Mouse (Mus musculus) E14TG2a.4 (cell line): Measurements from ENCODE around the gene Bcl11a.

Source experiments
- CTCF ChIP-seq: conservative IDR thresholded peaks from 2 replicates; pipeline ENCODE4 v1.5.1; 2014; ENCODE audit warnings: low read length
- POU5F1 ChIP-seq: IDR thresholded peaks from 2 replicates; pipeline ENCODE4 v1.6.1; 2014; ENCODE audit warnings: low read length, borderline replicate concordance

DNA sequence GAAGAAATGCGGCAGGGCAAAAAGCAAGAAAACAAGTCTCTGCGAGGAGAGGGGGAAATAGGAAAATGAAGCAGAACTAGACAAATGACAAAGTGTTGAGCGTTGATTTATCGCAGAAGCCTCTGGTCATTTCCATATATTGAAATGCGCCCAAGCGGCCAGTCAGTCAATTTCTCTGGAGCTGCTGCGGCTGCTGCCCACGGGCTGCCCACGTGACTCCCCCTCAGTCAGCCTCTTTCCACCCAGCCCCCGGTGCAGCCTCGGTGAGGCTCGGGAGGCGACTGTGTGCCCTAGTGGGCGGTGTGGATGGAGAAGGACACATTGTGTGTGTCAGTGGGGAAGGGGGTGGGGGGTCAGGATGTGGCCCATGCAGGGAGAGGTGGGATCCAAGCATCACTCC, 16.0 kb upstream of the Bcl11a start:
- TF ChIP-seq CTCF (no peak), POU5F1 (no peak)
